Comparison of ENCODE assay signal across 8 mouse cellular contexts in genomic region chr16:78376745-78377570, GRCm38 (mm10). TPM values are rescaled to one million over a fixed set of nuclear protein-coding genes. Genes with fewer than 3 reads are reported as not detected.
DNase-seq lines count a peak whose midpoint lies in the region; ATAC-seq lines count a peak whose summit lies in the region.

Gene Btg3, minus strand, starts transcription at chr16:78377192.

- no peaks in the 10 kb centered on the region for H3K79me2 ChIP-seq in macrophage (ENCODE audit: inconsistent target)

- DNase-seq in WW6 (ENCODE audit: low read depth, low spot score), result peak; percentile 72
- peak; percentile 68 to 90 for DNase-seq in cerebellum, postnatal 4 days (ENCODE audit: low spot score in 2 of 2)
- peak; percentile 76 for DNase-seq in gastrocnemius, adult 18-20 months (ENCODE audit: low spot score)
- DNase-seq in left cerebral cortex, adult 18-20 months (ENCODE audit: low spot score in 2 of 2), result peak; percentile 67 to 69
- DNase-seq in right cerebral cortex, adult 18-20 months, result peak; percentile 78
- peak; percentile 59 for DNase-seq in urinary bladder, postnatal 10 days (ENCODE audit: low spot score)

- no peaks in the 10 kb centered on the region for H3K36me3 ChIP-seq in hindbrain, embryonic 16.5 days (ENCODE audit: control insufficient read depth, insufficient read depth, low read length)
- no peaks in the 10 kb centered on the region for H3K36me3 ChIP-seq in macrophage (ENCODE audit: inconsistent target)

- H3K4me3 ChIP-seq in hindbrain, embryonic 16.5 days (ENCODE audit: low read length), result peak within 1 kb of the TSS; percentile 67
- H3K4me3 ChIP-seq in macrophage (ENCODE audit: inconsistent target), result peak within 1 kb of the TSS; percentile 10; the same call in 1 of the 2 replicates

- peak; percentile 97 for ATAC-seq in hindbrain, embryonic 16.5 days

- H3K9me3 ChIP-seq in hindbrain, embryonic 16.5 days (ENCODE audit: control insufficient read depth, low read length), result no peaks in the 10 kb centered on the region

- no peaks in the 10 kb centered on the region; the same call in 1 of the 2 replicates for H3K4me1 ChIP-seq in hindbrain, embryonic 16.5 days (ENCODE audit: control insufficient read depth, insufficient read depth, low read depth, low read length)

- no peaks in the 10 kb centered on the region for H3K27me3 ChIP-seq in hindbrain, embryonic 16.5 days (replicated peaks; ENCODE audit: control insufficient read depth, insufficient read depth, low read length)

- peak within 1 kb of the TSS; percentile 84 for H3K9ac ChIP-seq in hindbrain, embryonic 16.5 days (ENCODE audit: low read depth, low read length)

- H3K27ac ChIP-seq in hindbrain, embryonic 16.5 days (ENCODE audit: low read depth, low read length), result peak within 1 kb of the TSS; percentile 56; the same call in 1 of the 2 replicates
- no peak within 1 kb of the TSS for H3K27ac ChIP-seq in macrophage

- WGBS in hindbrain, embryonic 16.5 days, result 4% methylated on average over 21 of the region's 57 CpGs
- 15% methylated on average over 41 of the region's 57 CpGs for WGBS in macrophage (ENCODE audit: missing documents)

- H3K4me2 ChIP-seq in hindbrain, embryonic 16.5 days (ENCODE audit: low read length), result peak within 1 kb of the TSS; percentile 73

RNA-seq across cellular contexts. Expression of gene Btg3, which starts in this region (rescaled TPM):
- 1 to 10 TPM; 2.3 to 2.7 TPM for total RNA-seq in gastrocnemius, adult 18-20 months (2021)
- 10.5 and 16.0 TPM in 2 replicates for polyA plus RNA-seq in hindbrain, embryonic 16.5 days (2015; fragmentation: Nextera tagmentation; extraction: Ambion mirVana)
- 10 to 100 TPM; 12.2 to 16.6 TPM for total RNA-seq in left cerebral cortex, adult 18-20 months (2021)
- 10 to 100 TPM in 3 of 26 experiments, 1 to 10 TPM in 22, under 1 TPM in 1; 1.00 to 16.6 (median 5.2) TPM for total RNA-seq in macrophage (2018; cell fraction: chromatin; rRNA removed)
- total RNA-seq in macrophage (2018; cell fraction: cytosol; rRNA removed), result 1 to 10 TPM; 2.3 to 7.6 (median 4.5) TPM
- total RNA-seq in macrophage (2018; cell fraction: nucleus; rRNA removed), result 10 to 100 TPM in 3 of 26 experiments, 1 to 10 TPM in 22, under 1 TPM in 1; 0.31 to 17.4 (median 5.1) TPM
- polyA plus RNA-seq in macrophage (2018), result 3.4 to 7.1 TPM (median 3.4 TPM) in 3 replicates
